ENCODE assay signal across 9 mouse cellular contexts in the genomic region with DNA sequence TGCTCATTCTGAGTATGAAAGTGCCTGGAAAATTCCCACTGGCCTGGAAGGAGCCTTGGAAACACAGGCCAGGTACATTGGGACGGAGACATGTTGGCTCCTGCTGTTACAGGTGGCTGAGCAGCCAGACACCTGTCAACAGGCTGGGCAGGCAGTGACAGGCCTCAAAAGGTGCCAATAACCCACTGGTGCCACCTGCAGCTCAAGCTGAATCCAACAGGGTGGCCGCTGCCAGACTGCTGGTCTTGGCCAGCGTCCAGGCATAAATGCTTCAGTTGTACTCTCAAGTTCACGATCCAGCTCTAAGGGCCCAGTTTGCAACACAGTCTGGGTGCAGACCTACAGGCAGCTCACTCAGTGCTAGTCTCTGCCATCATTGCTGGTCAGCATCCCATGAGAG. TPM values are rescaled to one million over a fixed set of nuclear protein-coding genes. Genes with fewer than 3 reads are reported as not detected.
DNase-seq lines count a peak whose midpoint lies in the region; ATAC-seq and TF ChIP-seq lines count a peak whose summit lies in the region.
"Had no signal": no experiment of that assay in that cellular context is flagged by ENCODE, and none has a peak within 500 bp of the region (broad histone marks: within the 10 kb centered on the region; RNA-seq: fewer than 3 reads in every experiment).

No protein-coding gene starts in this region.

- no peaks in the 10 kb centered on the region for H3K9me3 ChIP-seq in intestine, embryonic 16.5 days (ENCODE audit: control insufficient read depth, low read length)
- H3K9me3 ChIP-seq in limb, embryonic 14.5 days (ENCODE audit: control insufficient read depth, low read length) = peaks cover 9% of the 10 kb centered on the region

- no peak overlapping the region for H3K9ac ChIP-seq in intestine, embryonic 16.5 days (ENCODE audit: low read depth, low read length)
- no peak overlapping the region for H3K9ac ChIP-seq in limb, embryonic 14.5 days (ENCODE audit: low read depth, low read length, severe bottlenecking)

- no peak overlapping the region for H3K4me3 ChIP-seq in intestine, embryonic 16.5 days (ENCODE audit: low read length)
- no peak overlapping the region for H3K4me3 ChIP-seq in limb, embryonic 14.5 days (replicated peaks; ENCODE audit: low read length)
- H3K4me3 ChIP-seq: megakaryocyte, embryonic 14.5 days had no signal

- H3K4me2 ChIP-seq in intestine, embryonic 16.5 days (ENCODE audit: low read depth, low read length) = no peak overlapping the region
- H3K4me2 ChIP-seq in limb, embryonic 14.5 days (replicated peaks; ENCODE audit: low read depth, low read length, severe bottlenecking) = no peak overlapping the region

- peak; percentile 93 for ATAC-seq in cerebellum, adult (ENCODE audit: insufficient number of reproducible peaks, low FRiP score, low TSS enrichment)
- peak; percentile 75 for ATAC-seq in intestine, embryonic 16.5 days
- ATAC-seq in limb, embryonic 14.5 days (ENCODE audit: low FRiP score, low read depth) = no peak

- peak; percentile 41 for DNase-seq in retina, postnatal 1 day
- DNase-seq in retina, embryonic 14.5 days (ENCODE audit: low spot score) = no peak
- DNase-seq in gastrocnemius, adult 18-20 months (ENCODE audit: low spot score) = peak; percentile 74
- peak; percentile 57 for DNase-seq in limb, embryonic 14.5 days (ENCODE audit: low spot score)
- peak; percentile 87 for DNase-seq in skeletal muscle tissue, adult 2 months (ENCODE audit: low read depth, low spot score)
- DNase-seq in embryo, embryonic 9.5 days (ENCODE audit: extremely low spot score) = no peak

- 57% methylated on average over 4 of the region's 4 CpGs for WGBS in intestine, embryonic 16.5 days
- 56% methylated on average over 4 of the region's 4 CpGs for WGBS in limb, embryonic 14.5 days

- H3K27me3 ChIP-seq in intestine, embryonic 16.5 days (replicated peaks; ENCODE audit: control insufficient read depth, insufficient read depth, low read length) = no peaks in the 10 kb centered on the region
- H3K27me3 ChIP-seq in limb, embryonic 14.5 days (ENCODE audit: control insufficient read depth, insufficient read depth, low read length) = no peaks in the 10 kb centered on the region
- H3K27me3 ChIP-seq: megakaryocyte, embryonic 14.5 days had no signal

- H3K4me1 ChIP-seq in intestine, embryonic 16.5 days (ENCODE audit: control insufficient read depth, insufficient read depth, low read length) = peaks cover 24% of the 10 kb centered on the region
- peaks cover 12% of the 10 kb centered on the region for H3K4me1 ChIP-seq in limb, embryonic 14.5 days (ENCODE audit: control insufficient read depth, insufficient read depth, low read length)
- H3K4me1 ChIP-seq: megakaryocyte, embryonic 14.5 days had no signal

- H3K36me3 ChIP-seq in intestine, embryonic 16.5 days (ENCODE audit: control insufficient read depth, insufficient read depth, low read length) = no peaks in the 10 kb centered on the region
- H3K36me3 ChIP-seq in limb, embryonic 14.5 days (ENCODE audit: control insufficient read depth, insufficient read depth, low read length) = no peaks in the 10 kb centered on the region

- TF ChIP-seq POLR2A in limb, embryonic 14.5 days (IDR thresholded peaks at IDR 0.05; ENCODE audit: borderline replicate concordance, extremely low read depth, insufficient read depth, insufficient read length) = no peak

- peak overlapping the region; percentile 62 for H3K27ac ChIP-seq in intestine, embryonic 16.5 days (ENCODE audit: low read length)
- H3K27ac ChIP-seq in limb, embryonic 14.5 days (replicated peaks; ENCODE audit: low read depth, low read length) = no peak overlapping the region

RNA-seq across cellular contexts. Expression of gene Ggact, which starts 10.7 kb away (rescaled TPM):
- 10 to 100 TPM; 16.1 to 18.6 TPM for total RNA-seq in gastrocnemius, adult 18-20 months (2021)
- polyA plus RNA-seq in intestine, embryonic 16.5 days (2015; fragmentation: Nextera tagmentation; extraction: Ambion mirVana) = 49.1 and 50.4 TPM in 2 replicates
- polyA plus RNA-seq in limb, embryonic 14.5 days (2012; rRNA removed) = 7.7 and 9.1 TPM in 2 replicates
- 6.6 and 10.0 TPM in 2 replicates for polyA plus RNA-seq in limb, embryonic 14.5 days (2014; fragmentation: Nextera tagmentation; extraction: Ambion mirVana)

Comparison
In these comparisons a context has a peak if more than half of its experiments do, and no peak if none do; other contexts are left out.
1. DNase-seq: peak in retina, postnatal 1 day (single experiment), gastrocnemius, adult 18-20 months (single experiment), limb, embryonic 14.5 days (single experiment) and skeletal muscle tissue, adult 2 months (single experiment); none in retina, embryonic 14.5 days (single experiment) and embryo, embryonic 9.5 days (single experiment).